Mouse (Mus musculus) bone marrow macrophage, adult 2 months (primary cell): ENCODE data around the gene Rnf103. TPM values are rescaled to one million over a fixed set of nuclear protein-coding genes. Genes with fewer than 3 reads are reported as not detected.

Experiments
- H3K27ac ChIP-seq: 2 replicates; pipeline ENCODE4 v1.5.1; 2012; ENCODE audit warnings: low read depth, low read length; ENCODE audit not compliant: insufficient read depth
- H3K4me1 ChIP-seq: 2 replicates; pipeline ENCODE4 v1.6.1; 2012; ENCODE audit warnings: low read length; ENCODE audit not compliant: control insufficient read depth, insufficient read depth
- H3K4me3 ChIP-seq: 2 replicates; pipeline ENCODE4 v1.5.1; 2012; ENCODE audit warnings: mild to moderate bottlenecking, low read length, moderate library complexity; ENCODE audit not compliant: insufficient read depth
- CTCF ChIP-seq: IDR thresholded peaks from 2 replicates; pipeline ENCODE4 v1.5.1; 2012; ENCODE audit warnings: low read depth, mild to moderate bottlenecking, low read length, moderate library complexity
- POLR2A ChIP-seq: IDR thresholded peaks from 2 replicates; pipeline ENCODE4 v1.6.1; 2012; ENCODE audit warnings: mild to moderate bottlenecking, low read depth, low read length, borderline replicate concordance
- polyA plus RNA-seq: library from polyadenylated mRNA; stranded (reverse); fragments of >200 nt; gene quantifications from 2 replicates; pipeline ENCODE4 v1.2.4, GENCODE M21; 2012; ENCODE audit not compliant: missing spikeins, insufficient read depth, insufficient read length

Gene Rnf103
- polyA plus RNA-seq, 1 experiment: 27.2 TPM

- Histone ChIP-seq H3K4me1 (no peaks in the 10 kb centered on the region), H3K4me3 (no peak overlapping the region), H3K27ac (no peak overlapping the region)
- no peak for TF ChIP-seq CTCF
- no peak for TF ChIP-seq POLR2A
Measured at GRCm38 (mm10) chr6:71525556-71525955, 31.9 kb downstream of the Rnf103 start.

GRCm38 (mm10) chr6:71527056-71527455 is 33.4 kb downstream of the Rnf103 start:
- H3K4me3 ChIP-seq: no peak overlapping the region
- H3K27ac ChIP-seq: no peak overlapping the region
- no peak for TF ChIP-seq POLR2A
- TF ChIP-seq CTCF: no peak
- H3K4me1 ChIP-seq: no peaks in the 10 kb centered on the region

- no peak overlapping the region for H3K4me3 ChIP-seq
Measured at GRCm38 (mm10) chr6:71527826-71528225, 34.1 kb downstream of the Rnf103 start.

GRCm38 (mm10) chr6:71530176-71530575 is 36.5 kb downstream of the Rnf103 start:
- TF ChIP-seq CTCF: no peak
- TF ChIP-seq POLR2A: no peak

More at GRCm38 (mm10) chr6:71527826-71528225, 34.1 kb downstream of the Rnf103 start:
- Histone ChIP-seq H3K27ac (no peak overlapping the region), H3K4me1 (no peaks in the 10 kb centered on the region)
- TF ChIP-seq POLR2A (no peak), CTCF (no peak)

GRCm38 (mm10) chr6:71537286-71537685 is 43.6 kb downstream of the Rnf103 start:
- no peak overlapping the region for H3K4me3 ChIP-seq
- H3K4me1 ChIP-seq: peaks cover 6% of the 10 kb centered on the region
- TF ChIP-seq CTCF: no peak
- TF ChIP-seq POLR2A: no peak
- H3K27ac ChIP-seq: peak overlapping the region; percentile 73

More at GRCm38 (mm10) chr6:71530176-71530575, 36.5 kb downstream of the Rnf103 start:
- no peak overlapping the region for H3K27ac ChIP-seq
- H3K4me3 ChIP-seq: no peak overlapping the region
- H3K4me1 ChIP-seq: no peaks in the 10 kb centered on the region

- peak within 1 kb of the TSS; percentile 93 for H3K4me3 ChIP-seq
- peaks cover 6% of the 10 kb centered on the region for H3K4me1 ChIP-seq
- TF ChIP-seq POLR2A: peak; percentile 82; the same call in 1 of the 2 replicates
- TF ChIP-seq CTCF: no peak
- H3K27ac ChIP-seq: peak within 1 kb of the TSS; percentile 97
Measured at GRCm38 (mm10) chr6:71543686-71544499, 50.2 kb downstream of the Rnf103 start, which contains the start of gene Chmp3. Gene Chmp3, plus strand, starts transcription at chr6:71543797.

- no peak for TF ChIP-seq CTCF
- peak overlapping the region; percentile 63 for H3K27ac ChIP-seq
- peaks cover 13% of the 10 kb centered on the region for H3K4me1 ChIP-seq
- H3K4me3 ChIP-seq: no peak overlapping the region
Measured at GRCm38 (mm10) chr6:71555507-71555951, 61.8 kb downstream of the Rnf103 start.

GRCm38 (mm10) chr6:71556826-71557225 is 63.1 kb downstream of the Rnf103 start:
- no peak for TF ChIP-seq CTCF
- TF ChIP-seq POLR2A: no peak
- Histone ChIP-seq H3K4me1 (peaks cover 13% of the 10 kb centered on the region), H3K4me3 (no peak overlapping the region), H3K27ac (no peak overlapping the region)

Other genes starting within 250 kb of the Rnf103 start
- 112 and 123 TPM in 2 replicates for gene Krcc1, start 222.2 kb upstream of the Rnf103 start, polyA plus RNA-seq
- not detected in 2 replicates for gene Smyd1, start 171.7 kb upstream of the Rnf103 start, polyA plus RNA-seq
- not detected in 2 replicates for gene Cd8b1, start 171.1 kb upstream of the Rnf103 start, polyA plus RNA-seq
- 0.25 TPM in 1 of 2 replicates, not detected in the other for gene Cd8a, start 120.5 kb upstream of the Rnf103 start, polyA plus RNA-seq
- 52.9 and 59.1 TPM in 2 replicates for gene Rmnd5a, start 53.3 kb upstream of the Rnf103 start, polyA plus RNA-seq
- 226 and 254 TPM in 2 replicates for gene Chmp3, start 49.9 kb downstream of the Rnf103 start, polyA plus RNA-seq
- 37.1 and 37.4 TPM in 2 replicates for gene Kdm3a, start 139.1 kb downstream of the Rnf103 start, polyA plus RNA-seq
- gene Reep1, start 213.7 kb downstream of the Rnf103 start, polyA plus RNA-seq: not detected in 2 replicates